Comparison of ENCODE assay signal across 28 mouse cellular contexts in the genomic region with DNA sequence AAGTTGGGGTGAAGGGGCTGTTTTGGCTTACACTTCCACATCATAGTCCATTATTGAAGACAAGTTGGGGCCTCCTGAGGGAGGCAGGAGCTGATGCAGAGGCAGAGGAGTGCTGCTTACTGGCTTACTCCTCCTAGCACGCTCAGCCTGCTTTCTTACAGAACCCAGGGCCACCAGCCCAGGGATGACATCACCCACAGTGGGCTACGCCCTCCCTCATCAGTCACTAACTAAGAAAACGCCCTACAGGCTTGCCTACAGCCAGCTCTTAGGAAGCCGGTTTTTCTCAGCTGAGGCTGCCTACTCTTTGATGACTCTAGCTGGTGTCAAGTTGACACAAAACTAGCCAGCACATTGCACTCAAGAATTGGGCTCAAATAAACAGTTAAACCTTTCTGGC.
DNase-seq lines count a peak whose midpoint lies in the region; ATAC-seq and TF ChIP-seq lines count a peak whose summit lies in the region.
"Had no signal": no experiment of that assay in that cellular context is flagged by ENCODE, and none has a peak within 500 bp of the region (broad histone marks: within the 10 kb centered on the region; RNA-seq: fewer than 3 reads in every experiment).

No protein-coding gene starts in this region.

- H3K4me1 ChIP-seq in lung, embryonic 16.5 days (replicated peaks; ENCODE audit: control insufficient read depth, insufficient read depth, low read length) = no peaks in the 10 kb centered on the region; the same call in 1 of the 2 replicates
- H3K4me1 ChIP-seq in stomach, postnatal 0 days (replicated peaks; ENCODE audit: control insufficient read depth, insufficient read depth) = no peaks in the 10 kb centered on the region
- peaks cover 5% of the 10 kb centered on the region; the same call in 1 of the 2 replicates for H3K4me1 ChIP-seq in intestine, embryonic 15.5 days (replicated peaks)
- H3K4me1 ChIP-seq: embryonic facial prominence, embryonic 10.5 days; embryonic facial prominence, embryonic 15.5 days; hindbrain, embryonic 10.5 days; hindbrain, embryonic 15.5 days; midbrain, embryonic 13.5 days had no signal

- H3K36me3 ChIP-seq in lung, embryonic 16.5 days (ENCODE audit: control insufficient read depth, insufficient read depth, low read length) = peaks cover 22% of the 10 kb centered on the region
- peaks cover 13% of the 10 kb centered on the region; the same call in 1 of the 2 replicates for H3K36me3 ChIP-seq in stomach, postnatal 0 days (ENCODE audit: control insufficient read depth, insufficient read depth, low read length)
- peaks cover 29% of the 10 kb centered on the region for H3K36me3 ChIP-seq in intestine, embryonic 15.5 days

- peak; percentile 34; the same call in 1 of the 2 replicates for ATAC-seq in lung, embryonic 16.5 days (ENCODE audit: low read depth)
- ATAC-seq in stomach, postnatal 0 days (ENCODE audit: low FRiP score, low TSS enrichment) = peak; percentile 36; the same call in 1 of the 2 replicates
- no peak for ATAC-seq in intestine, embryonic 15.5 days
- ATAC-seq: activated CD4-positive, CD25-positive, alpha-beta regulatory T cell, adult 4 months; CD4-positive, CD25-positive, alpha-beta regulatory T cell, adult 4 months; forebrain, embryonic 14.5 days; inflammation-experienced regulatory T-cells, adult 6 months; midbrain, embryonic 13.5 days had no signal

- intact Hi-C loops in gastrocnemius, postnatal 36 days (cut with DNase I) = no loop called here

- no peaks in the 10 kb centered on the region for H3K9me3 ChIP-seq in lung, embryonic 16.5 days (ENCODE audit: control insufficient read depth, low read length)
- no peaks in the 10 kb centered on the region for H3K9me3 ChIP-seq in stomach, postnatal 0 days (ENCODE audit: control insufficient read depth, low read length)
- H3K9me3 ChIP-seq in intestine, embryonic 15.5 days = no peaks in the 10 kb centered on the region
- H3K9me3 ChIP-seq: embryonic facial prominence, embryonic 10.5 days; embryonic facial prominence, embryonic 15.5 days; hindbrain, embryonic 10.5 days; hindbrain, embryonic 15.5 days; limb, embryonic 13.5 days; liver, embryonic 13.5 days; midbrain, embryonic 13.5 days had no signal

- no peak for TF ChIP-seq CTCF in stomach, postnatal 0 days (IDR thresholded peaks at IDR 0.05; ENCODE audit: low read depth)

- peak; percentile 38 for DNase-seq in gastrocnemius, adult 18-20 months (ENCODE audit: low spot score)
- no peak for DNase-seq in gastrocnemius, postnatal 36 days
- DNase-seq in lung, postnatal 36 days = no peak
- DNase-seq in ZHBTc4 (ENCODE audit: low read depth, low spot score) = peak; percentile 33
- no peak for DNase-seq in stomach, postnatal 0 days (ENCODE audit: low spot score)
- DNase-seq: adrenal gland, adult 8-10 months; cerebellum, adult 2 months; cerebellum, postnatal 25 days; kidney, adult 2 months; kidney, postnatal 4 days; liver, embryonic 13.5 days; lung, adult 18-20 months; thymus, adult 2 months; thymus, postnatal 4 days had no signal

- TF ChIP-seq EP300 in stomach, postnatal 0 days (optimal IDR thresholded peaks at IDR 0.05) = no peak

- H3K27me3 ChIP-seq in lung, embryonic 16.5 days (ENCODE audit: control insufficient read depth, insufficient read depth, low read depth, low read length) = no peaks in the 10 kb centered on the region
- no peaks in the 10 kb centered on the region for H3K27me3 ChIP-seq in stomach, postnatal 0 days (ENCODE audit: control insufficient read depth, insufficient read depth, low read length)
- no peaks in the 10 kb centered on the region for H3K27me3 ChIP-seq in intestine, embryonic 15.5 days (replicated peaks)
- H3K27me3 ChIP-seq: embryonic facial prominence, embryonic 15.5 days; hindbrain, embryonic 15.5 days; limb, embryonic 13.5 days; liver, embryonic 13.5 days; midbrain, embryonic 13.5 days had no signal

- no peak overlapping the region for H3K27ac ChIP-seq in lung, embryonic 16.5 days (ENCODE audit: low read length)
- peak overlapping the region; percentile 13 for H3K27ac ChIP-seq in stomach, postnatal 0 days (replicated peaks)
- no peak overlapping the region for H3K27ac ChIP-seq in intestine, embryonic 15.5 days
- H3K27ac ChIP-seq: embryonic facial prominence, embryonic 10.5 days; embryonic facial prominence, embryonic 15.5 days; hindbrain, embryonic 10.5 days; hindbrain, embryonic 15.5 days; kidney, postnatal 0 days; limb, embryonic 13.5 days; liver, embryonic 13.5 days; macrophage; midbrain, embryonic 13.5 days had no signal

- 47% methylated on average over 4 of the region's 4 CpGs for WGBS in lung, embryonic 16.5 days
- WGBS in stomach, postnatal 0 days = 32% methylated on average over 4 of the region's 4 CpGs
- 54% methylated on average over 4 of the region's 4 CpGs for WGBS in intestine, embryonic 15.5 days

- no peak overlapping the region for H3K4me2 ChIP-seq in lung, embryonic 16.5 days (ENCODE audit: low read depth, low read length)
- H3K4me2 ChIP-seq in stomach, postnatal 0 days (replicated peaks; ENCODE audit: low read depth) = no peak overlapping the region
- H3K4me2 ChIP-seq in intestine, embryonic 15.5 days (replicated peaks) = no peak overlapping the region
- H3K4me2 ChIP-seq: embryonic facial prominence, embryonic 15.5 days; hindbrain, embryonic 15.5 days; limb, embryonic 13.5 days; liver, embryonic 13.5 days; midbrain, embryonic 13.5 days had no signal

- H3K9ac ChIP-seq in lung, embryonic 16.5 days (ENCODE audit: low read length) = no peak overlapping the region
- H3K9ac ChIP-seq in stomach, postnatal 0 days (ENCODE audit: low read length) = no peak overlapping the region
- H3K9ac ChIP-seq in intestine, embryonic 15.5 days = no peak overlapping the region
- H3K9ac ChIP-seq: embryonic facial prominence, embryonic 15.5 days; hindbrain, embryonic 15.5 days; limb, embryonic 13.5 days; liver, embryonic 13.5 days; midbrain, embryonic 13.5 days had no signal

- no peak overlapping the region for H3K4me3 ChIP-seq in lung, embryonic 16.5 days (ENCODE audit: low read length)
- H3K4me3 ChIP-seq in stomach, postnatal 0 days (ENCODE audit: low read depth, low read length) = no peak overlapping the region
- H3K4me3 ChIP-seq in intestine, embryonic 15.5 days (replicated peaks) = no peak overlapping the region
- H3K4me3 ChIP-seq: embryonic facial prominence, embryonic 10.5 days; embryonic facial prominence, embryonic 15.5 days; hindbrain, embryonic 10.5 days; hindbrain, embryonic 15.5 days; limb, embryonic 13.5 days; liver, embryonic 13.5 days; midbrain, embryonic 13.5 days had no signal

Comparison
In these comparisons a context has a peak if more than half of its experiments do, and no peak if none do; other contexts are left out.
1. DNase-seq: peak in gastrocnemius, adult 18-20 months (single experiment) and ZHBTc4 (single experiment); none in gastrocnemius, postnatal 36 days (0 of 2), lung, postnatal 36 days (single experiment) and stomach, postnatal 0 days (single experiment).